Mouse (Mus musculus) limb, embryonic 11.5 days (tissue): ENCODE data around the gene Vmn2r82. TPM values are rescaled to one million over a fixed set of nuclear protein-coding genes. Genes with fewer than 3 reads are reported as not detected.
"Not testable (repeated sequence)": the region's sequence is repeated elsewhere in the genome, so short reads cannot be mapped to it uniquely, and the experiment has no call there.

ENCODE experiments used
- ATAC-seq: fragments of 200-750 bp; cut with Nextera tagmentation; 2 replicates; pipeline ENCODE4 v1.8.0; 2017; ENCODE audit warnings: low read depth; ENCODE audit not compliant: insufficient number of reproducible peaks, low FRiP score, low TSS enrichment
- DNase-seq: peaks from one replicate; pipeline ENCODE4 v3.0.0-alpha.2; 2015; ENCODE audit warnings: low spot score
- H3K27ac ChIP-seq: fragments of 300-500 bp; sonication (generic); replicated peaks from 2 replicates; pipeline ENCODE4 v1.5.1; 2014; ENCODE audit warnings: low read depth, mild to moderate bottlenecking, low read length
- H3K27me3 ChIP-seq: fragments of 300-500 bp; sonication (generic); 2 replicates; pipeline ENCODE4 v1.6.1; 2014; ENCODE audit warnings: mild to moderate bottlenecking, low read length, mixed read lengths; ENCODE audit not compliant: control insufficient read depth, insufficient read depth
- H3K36me3 ChIP-seq: fragments of 300-500 bp; sonication (generic); 2 replicates; pipeline ENCODE4 v1.6.1; 2014; ENCODE audit warnings: mild to moderate bottlenecking, low read length, moderate library complexity, mixed read lengths; ENCODE audit not compliant: control insufficient read depth, insufficient read depth
- H3K4me1 ChIP-seq: fragments of 300-500 bp; sonication (generic); 2 replicates; pipeline ENCODE4 v1.6.1; 2014; ENCODE audit warnings: low read length, mixed read lengths; ENCODE audit not compliant: control insufficient read depth, insufficient read depth
- H3K4me2 ChIP-seq: fragments of 300-500 bp; sonication (generic); 2 replicates; pipeline ENCODE4 v1.6.1; 2014; ENCODE audit warnings: low read depth, mild to moderate bottlenecking, moderate library complexity; ENCODE audit not compliant: severe bottlenecking
- H3K4me3 ChIP-seq: fragments of 300-500 bp; sonication (generic); 2 replicates; pipeline ENCODE4 v1.5.1; 2014; ENCODE audit warnings: low read depth, low read length
- H3K9ac ChIP-seq: fragments of 300-500 bp; sonication (generic); 2 replicates; pipeline ENCODE4 v1.6.1; 2014; ENCODE audit warnings: mild to moderate bottlenecking, low read length
- H3K9me3 ChIP-seq: fragments of 300-500 bp; sonication (generic); 2 replicates; pipeline ENCODE4 v1.6.1; 2016; ENCODE audit warnings: low read length; ENCODE audit not compliant: control insufficient read depth
- WGBS: fragments of 180-500 bp; shearing (Covaris S2); extraction: QIAGEN DNeasy Blood & Tissue Kit; methylation state at CpG from one replicate; pipeline ENCODE4 v1.1.7; 2014; 5-methylcytosine and 5-hydroxymethylcytosine counted together
- polyA plus RNA-seq: library from polyadenylated mRNA; unstranded; fragments of >200 nt; fragmentation: Nextera tagmentation; extraction: Ambion mirVana; gene quantifications from 2 replicates; pipeline ENCODE4 v1.2.1, GENCODE M21; 2014

Gene Vmn2r82
- not detected in 2 replicates for polyA plus RNA-seq

DNA sequence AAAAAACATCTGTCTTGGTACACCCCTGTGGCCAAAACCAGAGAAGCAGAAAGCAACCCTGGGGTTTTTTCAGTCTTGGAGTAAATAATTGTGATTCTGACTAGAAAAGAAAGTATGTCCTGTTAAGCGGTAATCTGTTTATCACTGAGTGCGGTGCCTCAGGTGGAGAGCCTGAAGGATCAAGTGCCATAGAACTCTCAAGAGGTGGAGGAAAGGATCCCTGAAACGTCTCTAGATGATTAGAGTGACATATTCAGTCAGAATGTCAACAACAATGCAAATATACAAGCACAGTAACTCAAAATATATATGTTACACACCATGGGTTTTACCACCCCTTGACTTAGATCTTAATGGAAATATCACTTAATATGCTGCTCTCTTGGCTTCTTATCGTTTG, at the start of gene Vmn2r82:
TSS of gene Vmn2r82 (plus strand) at position 301 of the 400 bp plus-strand sequence.
- 90% methylated on average over 4 of the region's 4 CpGs for WGBS

DNA sequence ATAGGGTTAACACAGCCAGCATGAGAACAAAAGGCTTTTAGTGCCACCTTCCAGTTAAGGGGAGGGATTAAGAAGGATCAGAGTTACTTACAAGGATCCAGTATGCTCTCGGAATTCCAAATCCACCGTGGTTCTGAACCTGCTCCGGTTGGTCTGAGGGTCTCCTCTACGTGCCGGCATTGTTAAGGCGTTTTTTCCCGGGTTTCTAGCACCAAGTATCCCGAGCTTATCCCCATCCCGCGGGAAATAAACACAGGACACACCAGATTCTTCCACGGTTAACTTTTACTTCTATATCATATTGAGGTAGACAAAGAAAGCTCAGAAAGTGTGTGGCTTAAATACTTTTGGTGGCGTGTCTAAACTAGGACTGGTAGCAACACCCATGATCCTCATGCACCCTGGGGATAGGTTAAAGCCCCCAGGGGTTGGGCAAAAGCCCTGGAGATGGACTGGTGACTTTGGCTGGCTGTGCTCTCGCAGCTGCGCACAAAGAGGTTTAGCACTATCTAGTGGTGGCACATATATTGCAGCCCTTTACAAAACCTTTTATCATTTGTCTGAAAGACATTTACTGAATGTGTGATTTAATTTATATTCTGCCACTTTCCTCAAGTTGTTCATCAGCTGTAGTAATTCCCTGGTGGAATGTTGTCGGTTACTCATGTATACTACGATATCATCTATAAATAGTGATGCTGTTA, 34.1 kb upstream of the Vmn2r82 start:
- 6% methylated on average over 16 of the region's 16 CpGs for WGBS

More for the DNA sequence above, at the start of gene Vmn2r82:
- not testable (repeated sequence) for H3K4me3 ChIP-seq, H3K4me2 ChIP-seq, H3K36me3 ChIP-seq, H3K9ac ChIP-seq, H3K9me3 ChIP-seq, H3K4me1 ChIP-seq, ATAC-seq, H3K27ac ChIP-seq, H3K27me3 ChIP-seq, DNase-seq

DNA sequence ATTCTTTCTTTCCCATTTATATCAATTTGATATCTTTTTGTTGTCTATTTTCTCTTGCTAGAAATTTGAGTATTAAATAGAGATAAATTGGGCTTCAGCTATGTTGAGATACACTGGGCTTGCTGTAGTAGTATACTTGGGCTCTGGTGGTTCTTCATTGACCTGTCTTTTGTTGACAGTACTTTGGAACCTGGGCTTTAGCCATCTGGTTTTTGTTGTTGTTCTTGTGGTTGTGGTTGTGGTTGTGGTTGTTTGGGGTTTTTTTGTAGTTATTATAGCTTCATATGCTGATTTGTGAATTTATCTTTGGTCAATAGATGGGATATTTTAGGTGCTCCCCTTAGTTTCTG, 33.6 kb upstream of the Vmn2r82 start:
- Histone ChIP-seq H3K9me3 (no peaks in the 10 kb centered on the region), H3K4me3 (no peak overlapping the region), H3K36me3 (no peaks in the 10 kb centered on the region), H3K4me1 (no peaks in the 10 kb centered on the region), H3K9ac (no peak overlapping the region), H3K27ac (no peak overlapping the region), H3K4me2 (no peak overlapping the region), H3K27me3 (no peaks in the 10 kb centered on the region)
- ATAC-seq (no peak), DNase-seq (no peak)

More for the DNA sequence above, 34.1 kb upstream of the Vmn2r82 start:
- DNase-seq: peak; percentile 48
- H3K27ac ChIP-seq, H3K9me3 ChIP-seq, H3K36me3 ChIP-seq, ATAC-seq, H3K4me1 ChIP-seq, H3K9ac ChIP-seq, H3K27me3 ChIP-seq, H3K4me2 ChIP-seq: not testable (repeated sequence)
- H3K4me3 ChIP-seq: peak overlapping the region; percentile 14; the same call in 1 of the 2 replicates

DNA sequence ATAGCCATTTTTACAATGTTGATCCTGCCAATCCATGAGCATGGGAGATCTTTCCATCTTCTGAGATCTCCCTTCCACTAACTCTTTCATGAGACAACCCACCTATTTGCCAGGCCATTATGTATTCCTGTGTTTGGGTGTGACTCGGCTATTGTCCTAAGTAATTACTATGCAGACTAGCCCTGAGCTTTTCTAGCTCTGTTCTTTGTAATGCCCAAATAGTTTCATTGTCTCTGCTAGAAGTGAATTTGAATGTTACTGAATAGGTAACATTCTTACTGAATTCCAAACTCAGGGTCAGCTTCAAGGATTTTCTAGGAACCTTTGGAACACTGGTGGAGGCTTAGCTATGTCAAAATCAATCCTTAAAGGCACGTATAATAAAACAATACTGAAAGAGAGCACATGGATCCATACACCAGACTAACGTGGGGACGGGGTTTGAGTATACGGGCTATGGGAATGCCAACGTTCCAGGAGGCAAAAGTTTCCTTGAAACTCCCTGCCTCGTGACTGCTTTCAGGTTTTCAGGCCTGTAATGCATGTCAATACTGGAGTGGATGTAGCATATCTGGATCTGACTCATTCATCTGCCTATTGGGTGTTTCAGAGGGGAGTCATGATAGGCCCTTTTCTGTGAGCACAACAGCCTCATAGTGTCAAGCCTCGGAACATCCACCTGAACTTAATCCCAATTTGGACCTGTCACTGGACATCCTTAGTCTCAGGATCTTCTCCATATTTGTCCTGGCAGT, 43.8 kb downstream of the Vmn2r82 start:
- not testable (repeated sequence) for H3K9me3 ChIP-seq, H3K4me1 ChIP-seq, H3K4me2 ChIP-seq, H3K36me3 ChIP-seq, H3K9ac ChIP-seq, DNase-seq, H3K27ac ChIP-seq, ATAC-seq, H3K27me3 ChIP-seq, H3K4me3 ChIP-seq
- WGBS: 88% methylated on average over 8 of the region's 8 CpGs

DNA sequence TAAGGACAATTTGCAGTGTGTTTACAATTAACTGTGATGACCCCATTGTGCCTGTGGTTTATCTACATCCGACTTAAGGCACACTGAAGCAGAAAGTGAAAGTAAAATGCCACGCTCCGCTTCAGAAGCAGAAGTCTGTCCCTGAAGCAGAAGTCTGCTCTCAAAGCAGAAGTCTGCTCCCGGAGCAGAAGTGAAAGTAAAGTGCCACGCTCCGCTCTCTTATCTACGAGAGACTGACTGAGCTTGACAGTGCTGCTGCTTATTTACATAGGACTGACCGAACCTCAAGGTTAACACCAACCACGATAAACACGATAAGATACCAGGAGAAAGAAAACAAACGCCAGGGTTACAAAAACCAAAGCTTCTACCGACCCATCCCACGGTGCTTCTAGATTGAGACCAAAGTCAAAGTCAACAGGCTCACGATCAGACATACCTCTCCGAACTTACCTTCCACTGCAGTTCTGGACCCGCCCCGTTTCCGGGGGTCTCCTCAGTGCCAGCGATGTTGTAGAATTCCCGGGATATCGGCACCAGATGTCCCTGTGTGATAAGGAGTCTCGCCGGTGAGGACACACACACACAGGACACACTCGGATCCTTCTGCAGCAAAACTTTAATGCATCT, 60.9 kb downstream of the Vmn2r82 start:
- ATAC-seq (no peak), DNase-seq (no peak)
- no peak overlapping the region for H3K9ac ChIP-seq
- H3K9me3 ChIP-seq: no peaks in the 10 kb centered on the region
- 94% methylated on average over 24 of the region's 24 CpGs for WGBS
- H3K27me3 ChIP-seq: no peaks in the 10 kb centered on the region
- H3K4me1 ChIP-seq: no peaks in the 10 kb centered on the region
- no peak overlapping the region for H3K27ac ChIP-seq
- H3K4me2 ChIP-seq: no peak overlapping the region
- no peaks in the 10 kb centered on the region for H3K36me3 ChIP-seq
- no peak overlapping the region for H3K4me3 ChIP-seq

DNA sequence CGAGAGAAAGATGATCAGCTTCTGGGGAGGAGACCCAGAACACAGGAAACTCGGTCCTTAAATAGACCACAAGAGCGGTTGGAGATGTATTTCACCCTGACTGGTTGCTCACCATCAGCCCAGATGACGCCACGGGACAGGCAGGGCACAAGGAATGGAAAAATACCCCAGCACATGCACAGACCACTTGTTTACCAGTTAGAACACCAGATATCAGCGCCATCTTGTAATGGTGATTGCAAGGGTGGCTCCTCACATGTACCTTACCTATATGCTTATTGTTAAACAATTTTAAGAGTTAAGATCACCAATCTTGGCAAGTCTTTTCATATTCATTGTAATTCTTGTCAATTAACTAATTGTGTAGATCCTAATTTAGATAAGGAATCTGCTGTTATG, 61.5 kb downstream of the Vmn2r82 start:
- H3K27me3 ChIP-seq, H3K4me1 ChIP-seq, H3K27ac ChIP-seq, H3K9ac ChIP-seq, H3K36me3 ChIP-seq, H3K4me2 ChIP-seq, H3K4me3 ChIP-seq, DNase-seq, H3K9me3 ChIP-seq, ATAC-seq: not testable (repeated sequence)
- WGBS: 91% methylated on average over 6 of the region's 6 CpGs

DNA sequence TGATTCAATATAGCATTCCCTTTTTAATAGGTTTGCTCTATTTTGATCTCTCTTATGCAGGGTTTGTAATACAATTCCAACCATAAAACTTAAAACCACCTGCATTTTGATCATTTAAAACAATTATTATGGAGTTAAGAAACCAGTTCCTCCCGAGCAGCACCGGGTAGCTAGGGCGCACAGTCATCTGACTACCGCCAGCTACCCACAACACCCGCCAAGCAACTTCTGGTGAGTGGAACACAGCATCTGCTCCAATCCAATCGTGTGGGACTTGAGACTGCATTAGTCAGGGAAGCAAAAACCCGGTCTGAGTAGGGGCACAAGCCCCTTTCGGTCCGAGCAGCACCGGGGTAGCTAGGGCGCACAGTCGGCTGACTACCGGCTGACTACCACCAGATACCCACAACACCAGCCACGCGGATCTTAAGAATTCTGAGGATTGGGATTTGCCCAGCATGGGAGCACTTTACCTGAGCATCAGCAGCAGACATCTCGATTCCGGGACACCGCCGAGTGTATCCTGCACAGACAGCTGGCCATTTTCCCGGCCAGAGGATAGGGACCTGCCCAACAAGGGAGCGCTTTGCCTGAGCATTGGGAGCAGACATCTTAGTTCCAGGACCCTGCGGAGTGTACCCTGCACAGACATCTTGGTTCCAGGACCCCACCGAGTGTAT, 79.0 kb downstream of the Vmn2r82 start:
- 88% methylated on average over 23 of the region's 23 CpGs for WGBS
- not testable (repeated sequence) for H3K9me3 ChIP-seq, H3K27ac ChIP-seq, H3K9ac ChIP-seq, DNase-seq, ATAC-seq, H3K4me3 ChIP-seq, H3K36me3 ChIP-seq, H3K4me1 ChIP-seq, H3K4me2 ChIP-seq, H3K27me3 ChIP-seq
